Mouse (Mus musculus) thymus, postnatal 25 days (tissue): ENCODE data around the gene H2-T23.
"Not testable (repeated sequence)": the region's sequence is repeated elsewhere in the genome, so short reads cannot be mapped to it uniquely, and the experiment has no call there.

Source experiments
- DNase-seq: peaks from one replicate; pipeline ENCODE4 v3.0.0; 2022

The H2-T23 gene

DNA sequence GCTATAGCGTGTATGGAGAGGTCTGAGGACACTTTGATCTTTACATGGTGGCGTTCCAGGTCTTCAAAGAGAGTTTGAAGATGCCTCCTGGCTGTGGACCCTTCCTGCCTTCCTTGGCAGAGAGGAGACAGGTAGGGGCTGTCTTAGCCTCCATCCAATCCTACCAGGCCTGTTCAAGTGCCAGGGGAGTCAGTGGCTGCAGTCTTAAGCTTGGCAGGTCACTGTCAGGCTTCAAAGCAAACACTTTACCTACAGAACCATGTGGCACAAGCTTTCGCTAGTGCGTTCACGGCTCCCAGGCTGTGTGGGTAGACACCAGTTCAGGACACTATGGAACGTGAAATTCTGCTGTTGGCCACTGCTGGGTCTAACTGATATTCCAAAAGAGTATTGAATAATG is 9.7 kb downstream of the H2-T23 start:
- DNase-seq: no peak

DNA sequence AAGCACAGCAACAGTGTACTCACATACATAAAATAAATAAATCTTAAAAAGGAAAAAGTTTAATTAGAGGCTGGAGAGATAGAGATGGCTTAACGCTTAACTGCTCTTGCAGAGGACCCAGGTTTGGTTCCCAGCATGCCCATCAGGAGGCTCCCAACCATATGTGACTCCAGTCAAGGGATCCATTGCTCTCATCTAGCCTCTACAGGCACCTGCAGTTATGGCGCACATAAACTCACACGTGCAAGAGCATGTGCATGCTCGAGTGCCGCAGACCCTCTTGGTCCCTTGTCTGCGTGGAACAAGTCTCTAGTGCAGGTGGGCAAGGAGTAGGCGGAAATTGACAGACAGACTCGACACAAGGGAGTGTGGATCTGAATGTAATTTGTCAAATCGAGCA is 10.6 kb downstream of the H2-T23 start:
- no peak for DNase-seq

DNA sequence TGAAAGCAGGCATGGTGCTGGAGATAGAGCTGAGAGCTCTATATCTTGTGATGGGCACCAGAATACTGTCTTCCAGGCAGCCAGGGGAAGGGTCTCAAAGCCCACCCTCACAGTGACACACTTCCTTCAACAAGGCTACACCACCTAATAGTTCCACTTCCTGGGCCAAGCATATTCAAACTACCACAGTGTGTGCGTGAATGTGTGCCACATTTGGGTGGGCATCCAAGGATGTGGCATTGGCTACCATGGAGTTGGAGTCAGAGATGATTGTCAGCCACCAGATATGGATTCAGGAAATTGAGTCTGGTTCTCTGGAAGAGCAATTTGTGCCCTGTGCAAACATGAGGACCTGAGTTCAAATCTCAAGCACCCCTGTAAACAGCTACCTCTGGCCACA is 11.3 kb downstream of the H2-T23 start:
- no peak for DNase-seq

DNA sequence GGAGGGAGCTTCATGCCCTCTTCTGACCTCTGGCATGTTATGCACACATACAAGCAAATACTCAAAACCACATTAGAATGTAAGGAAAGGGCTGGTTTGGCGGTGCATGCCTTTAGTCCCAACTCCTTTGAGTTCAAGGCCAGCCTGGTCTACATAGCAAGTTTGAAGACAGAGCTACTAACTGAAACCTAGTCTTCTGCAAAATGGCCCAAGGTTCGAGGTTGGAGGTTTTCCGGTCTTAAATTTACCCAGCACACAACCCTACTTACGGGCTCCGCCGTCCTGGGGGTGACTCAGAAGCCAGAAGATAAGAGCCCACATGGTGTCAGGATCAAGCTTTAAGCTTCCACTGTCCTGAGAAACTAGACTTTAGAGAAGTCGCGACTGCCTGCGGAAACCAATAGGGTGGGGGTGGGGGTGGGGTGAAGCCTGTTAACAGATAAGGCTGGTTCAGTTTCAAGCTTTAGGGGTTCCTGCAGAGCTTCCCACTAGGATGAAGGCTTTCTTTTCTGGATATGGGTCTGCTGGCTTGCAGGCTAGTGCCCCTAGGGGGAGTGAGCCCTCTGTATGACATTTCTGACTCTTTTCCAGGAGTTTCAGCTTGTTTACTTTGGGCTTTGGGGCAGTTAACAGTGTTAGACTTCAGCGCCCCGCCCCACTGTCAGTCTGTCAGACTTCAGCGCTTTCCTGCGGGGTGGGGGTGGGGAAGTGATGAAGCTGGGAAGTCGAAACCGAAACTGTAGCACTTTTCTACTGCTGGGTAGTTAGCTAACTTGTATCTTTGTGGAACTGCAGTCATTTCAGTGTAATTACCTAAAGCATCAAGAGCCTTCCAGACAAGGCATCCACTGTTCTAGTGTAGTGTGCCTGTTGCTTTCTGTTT is 12.2 kb downstream of the H2-T23 start, which contains the start of gene H2-T24:
Gene H2-T24 (minus strand): TSS at position 370 of the 883 bp plus-strand sequence.
- peak; percentile 86 for DNase-seq

GRCm38 (mm10) chr17:36019519-36019918 is 13.1 kb downstream of the H2-T23 start:
- DNase-seq: no peak

DNA sequence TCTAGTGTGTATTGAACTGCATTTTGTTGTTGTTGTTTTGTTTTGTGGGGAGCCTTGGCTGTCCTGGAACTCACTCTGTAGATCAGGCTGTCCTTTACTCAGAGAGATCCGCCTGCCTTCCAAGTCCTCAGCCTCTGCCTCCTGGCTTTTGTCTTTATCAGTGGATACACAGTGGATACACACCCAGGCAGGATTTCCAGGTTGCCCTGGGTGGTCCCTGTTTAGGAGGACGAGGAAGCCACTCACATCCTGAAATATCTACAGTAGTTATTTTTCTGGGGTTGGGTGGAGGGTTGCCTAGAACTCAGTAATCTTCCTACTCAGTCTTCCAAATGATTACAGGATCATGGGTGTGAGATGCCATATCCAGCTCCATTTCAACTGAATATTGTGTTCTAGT is 13.7 kb downstream of the H2-T23 start:
- DNase-seq: no peak

DNA sequence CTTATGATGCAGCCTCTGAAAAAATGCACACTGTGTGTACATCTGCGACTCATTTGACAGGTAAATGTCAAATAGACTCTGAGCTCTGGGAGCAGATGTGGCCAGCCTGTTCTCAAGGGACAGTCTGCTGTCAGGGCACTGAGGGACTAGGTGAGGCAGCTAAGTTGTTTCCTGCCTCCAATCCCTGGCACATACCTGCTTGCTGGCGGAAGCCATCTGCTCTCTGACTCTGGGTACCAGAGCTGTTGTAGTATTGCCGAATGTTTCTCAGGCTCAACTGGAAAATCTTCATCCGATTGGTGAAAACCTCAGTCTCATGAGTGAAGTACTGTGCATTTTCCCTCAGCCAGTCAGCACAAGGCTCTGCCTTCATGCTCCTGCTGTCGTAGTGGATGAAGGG is 15.6 kb downstream of the H2-T23 start:
- DNase-seq: no peak

GRCm38 (mm10) chr17:36014977-36015376 is 17.7 kb downstream of the H2-T23 start:
- no peak for DNase-seq

GRCm38 (mm10) chr17:36004409-36004808 is 28.2 kb downstream of the H2-T23 start:
- DNase-seq: not testable (repeated sequence)

GRCm38 (mm10) chr17:36003331-36003730 is 29.3 kb downstream of the H2-T23 start:
- DNase-seq: no peak

- DNase-seq: no peak
Measured at GRCm38 (mm10) chr17:36001966-36002365, 30.7 kb downstream of the H2-T23 start.

GRCm38 (mm10) chr17:36001121-36001897 is 31.3 kb downstream of the H2-T23 start:
- peak; percentile 48 for DNase-seq

DNA sequence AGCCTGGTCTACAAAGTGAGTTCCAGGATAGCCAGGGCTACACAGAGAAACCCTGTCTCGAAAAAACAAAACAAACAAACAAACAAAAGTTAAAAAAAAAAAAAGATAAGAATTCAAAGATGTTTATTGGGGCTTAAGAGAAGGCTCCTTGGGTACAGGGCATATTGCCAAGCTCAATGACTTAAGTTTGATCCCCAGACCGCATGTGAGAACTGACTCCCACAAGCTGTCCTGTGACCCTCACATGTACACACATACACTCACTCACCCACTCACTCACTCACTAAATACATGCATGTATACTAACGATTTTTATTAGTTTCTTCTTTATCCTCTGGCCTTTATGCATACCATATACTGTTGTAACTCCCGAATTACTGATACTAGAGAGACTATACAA is 32.3 kb downstream of the H2-T23 start:
- DNase-seq: no peak

GRCm38 (mm10) chr17:35999356-35999755 is 33.3 kb downstream of the H2-T23 start:
- DNase-seq: peak; percentile 91

DNA sequence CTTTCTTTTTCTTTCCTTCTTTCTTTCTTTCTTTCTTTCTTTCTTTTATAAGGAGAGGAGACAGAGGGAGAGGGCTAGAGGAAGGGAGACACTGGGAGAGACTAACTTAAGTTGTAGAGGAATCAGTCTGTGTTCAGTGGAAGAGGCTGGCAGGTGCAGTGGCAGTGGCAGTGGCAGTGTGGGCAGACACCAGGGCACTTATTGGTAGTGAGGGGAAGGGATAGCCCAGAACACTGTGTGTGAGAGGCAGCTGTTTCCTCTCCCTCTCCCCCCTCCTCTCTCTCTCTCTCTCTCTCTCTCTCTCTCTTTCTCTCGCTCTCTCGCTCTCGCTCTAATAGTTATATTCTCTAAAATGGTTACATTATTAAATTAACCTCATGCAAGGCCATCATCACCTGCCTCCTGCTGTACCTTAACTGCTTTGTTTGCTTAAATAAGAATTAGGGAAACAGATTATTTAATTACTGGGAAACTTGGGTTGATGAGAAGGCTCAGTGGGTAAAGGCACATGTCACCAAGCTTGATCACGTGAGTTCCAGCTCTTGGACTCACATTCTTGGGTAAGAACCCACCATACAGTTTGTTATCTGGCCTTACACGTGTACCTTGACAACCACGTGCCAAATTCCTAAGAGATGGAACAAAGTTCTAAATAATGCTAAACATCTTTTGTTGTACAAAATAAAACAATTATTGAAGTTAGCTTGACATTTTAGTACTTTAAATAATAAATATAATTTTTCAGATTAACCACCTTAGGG is 33.9 kb downstream of the H2-T23 start:
- DNase-seq: peak; percentile 41

DNA sequence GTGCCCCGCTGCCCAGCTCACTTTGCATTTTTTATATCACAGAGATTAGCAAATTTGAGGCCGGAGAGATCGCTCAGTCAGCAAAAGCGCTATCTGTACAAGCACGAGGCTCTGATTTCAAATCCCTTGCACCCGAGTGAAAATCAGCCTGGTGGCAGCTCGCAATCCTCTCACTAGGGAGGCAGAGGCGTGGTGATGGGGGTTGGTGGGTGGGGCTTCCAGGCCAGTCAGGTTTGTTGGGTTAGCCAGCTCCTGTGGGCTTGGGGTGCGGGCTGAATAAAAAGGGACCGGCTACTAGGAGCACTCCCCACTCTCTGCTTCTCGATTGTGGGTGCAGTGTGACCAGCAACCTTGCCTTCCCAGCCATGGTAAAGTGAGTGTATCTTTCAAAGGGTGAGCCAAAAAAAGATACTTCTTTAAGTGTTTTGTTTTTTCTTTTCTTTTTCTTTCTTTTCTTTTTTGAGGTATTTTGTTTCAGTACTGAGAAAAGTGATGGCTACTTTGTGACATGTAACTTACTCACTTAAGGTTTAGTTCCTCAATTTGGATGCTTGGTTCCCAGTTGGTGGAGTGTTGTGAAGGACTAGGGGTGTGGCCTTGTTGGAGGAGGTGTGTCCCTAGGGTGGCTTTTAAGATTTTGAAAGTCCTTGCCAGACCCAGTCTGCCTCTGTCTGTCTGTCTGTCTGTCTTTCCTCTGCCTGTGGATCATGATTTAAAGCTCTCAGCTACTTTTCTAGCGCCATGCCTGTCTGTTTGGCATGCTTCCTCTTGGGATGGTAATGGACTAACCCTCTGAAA is 34.7 kb downstream of the H2-T23 start:
- peak; percentile 60 for DNase-seq

- peak; percentile 99 for DNase-seq
Measured at GRCm38 (mm10) chr17:35996949-35997348, 35.7 kb downstream of the H2-T23 start.

DNA sequence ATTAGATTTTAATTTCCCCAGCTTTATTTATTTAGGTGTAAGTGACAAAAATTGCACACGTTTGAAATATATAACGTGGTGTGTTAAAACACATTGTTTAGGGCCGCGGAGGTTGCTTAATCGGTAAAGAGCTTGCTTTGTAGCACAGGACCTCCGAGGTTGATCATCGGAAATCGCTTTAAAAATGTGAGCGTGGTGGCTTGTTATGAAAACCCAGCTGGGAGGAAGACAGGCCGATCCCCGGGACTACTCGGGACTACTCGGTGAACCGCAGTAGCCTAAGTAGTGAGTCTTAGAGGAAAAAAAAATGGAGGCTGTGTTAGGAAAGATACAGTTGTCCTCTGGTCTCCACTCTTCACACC is 37.8 kb downstream of the H2-T23 start:
- no peak for DNase-seq

DNA sequence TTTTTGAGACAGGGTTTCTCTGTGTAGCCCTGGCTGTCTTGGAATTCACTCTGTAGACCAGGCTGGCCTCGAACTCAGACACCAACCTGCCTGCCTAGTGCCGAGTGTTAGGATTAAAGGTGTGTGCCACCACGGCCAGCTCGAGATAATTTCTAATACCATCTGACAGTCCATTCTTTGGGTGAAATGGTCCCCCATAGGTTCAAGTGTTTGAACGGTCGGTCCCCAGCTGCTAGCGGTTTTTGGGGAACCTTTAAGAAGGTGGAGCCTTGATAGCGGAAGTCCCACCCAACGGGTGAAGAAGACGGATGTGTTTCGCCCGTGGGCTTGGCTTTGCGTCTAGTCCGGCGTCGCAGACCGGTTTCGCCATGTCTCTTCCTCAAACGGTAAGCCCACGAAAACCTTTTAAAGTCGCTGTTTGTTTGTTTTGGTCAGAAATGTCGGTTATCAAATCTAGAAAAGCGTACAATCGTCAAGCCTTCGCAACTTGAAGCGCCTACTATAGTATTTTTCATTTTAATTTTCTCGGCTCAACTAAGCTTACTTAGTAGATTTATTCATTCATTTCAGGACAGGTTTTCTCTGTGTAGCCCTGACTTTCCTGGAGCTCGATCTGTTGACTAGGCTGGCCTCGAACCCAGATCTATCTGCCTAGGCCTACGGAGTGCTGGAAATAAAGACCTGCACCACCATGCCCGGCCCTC is 38.3 kb downstream of the H2-T23 start:
- DNase-seq: peak; percentile 80

GRCm38 (mm10) chr17:35993675-35994074 is 39.0 kb downstream of the H2-T23 start:
- DNase-seq: peak; percentile 84

DNA sequence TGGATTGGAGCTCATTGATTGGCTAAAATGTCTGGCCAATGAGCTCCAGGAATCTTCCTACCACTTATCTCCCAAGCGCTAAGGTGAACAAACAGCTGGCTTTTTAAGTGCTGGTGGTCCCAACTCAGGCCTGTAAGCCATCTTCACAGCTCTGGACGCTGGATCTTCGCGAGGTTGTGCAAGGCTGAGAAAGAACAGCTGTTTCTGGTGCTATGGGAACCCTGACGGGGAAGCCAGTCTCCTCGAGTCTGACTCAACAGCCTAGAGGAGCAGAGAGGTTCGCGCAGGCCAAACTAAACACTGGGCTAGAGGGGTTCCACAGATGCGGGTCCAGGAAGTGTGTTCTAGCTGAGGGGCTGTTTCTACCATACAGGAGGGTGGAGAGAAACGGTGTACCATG is 40.9 kb downstream of the H2-T23 start:
- DNase-seq: no peak

DNA sequence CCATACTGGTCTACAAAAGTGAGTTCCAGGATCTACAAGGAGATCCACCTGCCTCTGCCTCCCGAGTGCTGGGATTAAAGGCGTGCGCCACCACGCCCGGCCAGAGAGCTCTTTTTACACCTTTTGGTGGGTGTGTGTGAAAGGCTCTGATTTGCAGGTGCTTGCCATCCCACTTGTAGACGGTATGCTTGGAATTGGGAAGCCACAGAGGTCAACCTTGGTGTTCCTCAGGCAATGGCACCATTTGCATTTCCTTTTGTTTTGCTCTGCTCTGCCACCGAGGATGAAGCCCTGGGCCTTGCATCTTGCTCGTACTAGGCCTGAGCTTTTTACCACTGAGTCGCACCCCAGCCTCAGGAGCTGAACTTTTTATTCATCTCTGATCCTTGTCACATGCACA is 50.9 kb downstream of the H2-T23 start:
- no peak for DNase-seq
